Mouse (Mus musculus) granulocyte monocyte progenitor cell, adult 5-6 weeks (primary cell): Measurements from ENCODE around the gene Olfr959. TPM values are rescaled to one million over a fixed set of nuclear protein-coding genes. Genes with fewer than 3 reads are reported as not detected.

Experiments used
- ATAC-seq: replicated peaks from 2 replicates; pipeline ENCODE4 v1.8.0; 2016; ENCODE audit warnings: mild to moderate bottlenecking, moderate TSS enrichment, inconsistent platforms; ENCODE audit not compliant: poor library complexity, severe bottlenecking
- total RNA-seq, 2 experiments: library from RNA; stranded (forward) in 1 of 2; stranded (reverse) in 1 of 2; fragments of 200-712, 200-1000 nt in 1 of 2; fragments of >200 nt in 1 of 2; fragmentation: Nextera tagmentation in 1 of 2; gene quantifications; 2 replicates each; pipeline ENCODE4 v1.2.3; 2014 to 2017

Gene Olfr959
- total RNA-seq (2014; fragmentation: Nextera tagmentation) (not detected in 2 replicates), total RNA-seq (2017) (not detected in 2 replicates)

DNA sequence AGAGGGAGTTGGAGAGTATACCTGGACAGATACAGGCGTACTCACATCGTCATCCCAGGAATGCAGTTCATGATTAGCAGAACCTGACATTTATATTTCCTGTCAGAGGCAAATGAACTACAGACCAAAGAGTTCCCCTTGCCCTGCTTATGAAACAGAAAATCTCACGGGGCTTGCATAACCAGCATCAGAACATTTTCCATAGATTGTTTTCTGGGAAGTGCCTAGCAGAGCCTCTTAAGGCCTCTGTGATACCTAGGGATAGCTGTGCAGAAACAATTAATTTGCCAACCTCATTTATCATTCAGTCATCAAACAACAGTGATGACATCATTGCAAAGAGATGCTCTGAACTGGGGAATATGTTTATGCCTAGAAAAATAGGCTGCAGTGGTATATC lies at the start of gene Olfr959:
Gene Olfr959, minus strand, starts transcription at position 101 of the 400 bp plus-strand sequence.
- no peak for ATAC-seq

DNA sequence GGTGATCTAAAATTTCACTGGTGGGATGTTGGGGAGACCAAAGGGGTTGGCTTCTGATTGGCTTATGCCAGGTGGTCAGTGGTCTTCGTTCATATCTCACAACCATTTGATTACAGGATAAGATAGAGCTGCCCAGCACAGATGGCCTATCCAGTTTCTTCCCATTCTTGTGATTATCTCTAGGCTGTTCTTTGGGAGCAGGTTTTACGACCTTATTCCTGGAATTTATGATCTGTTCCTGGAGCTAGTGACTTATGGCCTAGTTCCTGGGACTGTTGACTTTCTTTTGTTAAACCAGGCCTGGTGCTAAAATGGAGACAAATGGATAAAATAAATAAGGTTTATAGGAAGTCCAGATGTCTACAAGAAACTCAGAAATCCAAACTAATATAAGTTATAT lies 49.3 kb upstream of the Olfr959 start:
- ATAC-seq, result no peak

DNA sequence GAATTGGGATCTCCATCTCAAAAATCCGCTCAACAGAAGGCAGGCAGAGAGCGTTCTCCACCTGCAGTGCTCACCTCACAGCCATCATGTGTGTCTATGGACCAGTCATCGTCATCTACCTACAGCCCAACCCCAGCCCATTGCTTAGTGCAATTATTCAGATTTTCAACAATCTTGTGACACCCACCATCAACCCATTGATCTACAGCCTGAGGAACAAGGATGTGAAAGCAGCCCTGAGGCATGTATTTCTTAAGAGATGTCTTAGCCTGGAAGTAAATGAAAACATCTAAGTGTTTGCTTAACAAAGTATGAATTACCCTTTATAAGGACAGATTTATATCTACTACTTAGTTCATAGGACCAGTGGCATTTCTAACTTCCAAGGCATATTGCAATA lies 48.4 kb upstream of the Olfr959 start:
- peak; percentile 56; the same call in 1 of the 2 replicates for ATAC-seq

DNA sequence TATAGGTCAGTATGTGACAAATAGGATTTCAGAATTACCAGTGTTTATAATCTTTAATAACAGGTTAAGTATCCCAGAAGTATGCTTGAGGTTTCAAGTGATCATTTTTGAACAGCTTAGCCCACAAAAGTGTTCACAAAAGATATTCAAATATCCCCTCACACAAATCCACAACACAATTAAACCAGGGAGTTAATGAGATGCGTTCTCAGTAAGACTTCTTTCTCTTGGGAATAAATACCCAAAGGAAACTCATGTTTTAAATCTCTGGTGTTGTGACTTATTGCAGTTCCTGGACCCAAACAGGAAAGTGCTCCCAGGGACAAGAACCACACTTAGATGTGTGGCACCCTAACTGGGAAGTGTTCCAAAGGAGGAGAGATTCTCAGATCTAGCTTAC lies 45.7 kb upstream of the Olfr959 start, which contains the start of gene Olfr960:
Gene Olfr960, plus strand, starts transcription at position 301 of the 400 bp plus-strand sequence.
- no peak for ATAC-seq

DNA sequence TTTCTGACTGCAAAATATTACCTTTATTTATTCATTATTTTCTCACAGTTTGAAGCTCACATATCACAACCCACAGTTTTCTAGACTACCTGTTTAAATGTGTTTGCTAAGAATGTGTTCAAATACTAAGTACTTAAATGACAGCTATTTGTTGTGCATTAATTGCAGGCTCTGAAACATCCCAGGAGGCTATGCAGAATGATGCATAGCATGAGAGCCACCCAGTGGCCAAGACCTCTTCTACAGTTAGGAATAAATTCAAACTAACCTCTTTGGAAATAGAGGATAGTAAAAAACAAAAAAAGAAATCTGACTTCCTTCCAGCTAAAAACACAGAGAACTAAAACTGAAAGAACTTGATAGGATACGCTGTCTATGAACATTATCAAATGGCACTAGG lies 36.6 kb upstream of the Olfr959 start:
- ATAC-seq, result no peak

DNA sequence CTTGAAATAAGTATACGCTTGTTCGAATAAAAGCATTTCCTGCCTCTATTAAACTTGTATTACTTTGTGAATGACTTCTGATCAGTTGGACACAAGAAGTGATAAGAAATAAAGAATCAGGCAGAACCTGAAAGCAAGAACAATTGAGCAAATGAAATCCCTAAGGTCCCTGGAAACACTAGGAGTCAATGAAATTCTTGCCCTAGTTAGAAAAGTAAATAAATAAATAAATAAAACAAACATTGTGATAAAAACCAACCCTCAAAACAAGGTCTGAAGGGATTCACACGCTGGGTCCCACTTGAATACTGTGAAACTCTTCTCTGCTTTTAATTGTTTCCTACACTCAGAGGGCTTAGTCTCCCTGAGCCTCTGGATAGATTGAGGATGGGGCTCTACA lies 35.0 kb upstream of the Olfr959 start, which contains the start of gene Olfr148:
Gene Olfr148, plus strand, starts transcription at position 301 of the 400 bp plus-strand sequence.
- no peak for ATAC-seq

DNA sequence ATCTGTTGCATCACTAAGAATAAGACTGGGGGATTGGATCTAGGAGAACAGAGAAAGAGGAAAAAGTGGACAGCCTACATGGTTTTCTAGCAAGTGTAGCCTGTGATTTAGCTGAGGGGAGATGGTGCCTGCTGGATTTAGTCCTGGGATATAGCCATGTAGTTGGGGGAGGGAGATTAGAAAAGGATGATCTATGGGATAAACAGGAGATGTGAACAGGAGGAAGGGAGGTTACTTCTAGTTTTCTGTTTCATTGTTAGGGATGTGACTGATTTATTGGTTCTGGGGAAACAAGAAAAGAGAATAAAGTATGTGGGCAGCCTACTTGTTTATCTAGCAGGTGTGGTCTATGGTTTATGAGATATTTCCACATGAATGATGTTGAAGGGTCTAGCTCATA lies 33.1 kb upstream of the Olfr959 start:
- ATAC-seq, result no peak

DNA sequence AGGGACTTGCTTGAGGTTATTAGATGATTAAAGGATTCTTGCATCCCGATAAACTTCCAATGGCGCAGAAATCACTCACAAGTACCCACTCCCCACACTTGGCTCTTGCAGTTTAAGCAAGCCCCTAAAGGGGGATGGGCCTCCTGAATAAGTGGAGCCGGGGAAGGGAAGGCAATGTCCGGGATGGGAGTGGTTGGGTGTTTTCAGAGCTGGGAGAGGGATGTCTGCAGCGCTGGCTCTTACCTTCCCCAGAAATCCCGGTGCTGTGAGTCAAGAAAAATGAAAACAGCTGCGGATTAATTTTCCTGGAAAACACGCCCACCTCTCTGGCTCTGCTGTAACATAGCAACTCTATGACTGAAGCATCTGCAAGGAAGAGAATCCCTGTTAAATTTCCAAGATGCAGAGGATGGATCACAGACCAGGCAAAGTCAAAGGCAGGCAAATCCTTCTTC lies 28.7 kb upstream of the Olfr959 start, which contains the start of gene AW551984:
Gene AW551984, minus strand, starts transcription at position 405 of the 455 bp plus-strand sequence.
- no peak for ATAC-seq

DNA sequence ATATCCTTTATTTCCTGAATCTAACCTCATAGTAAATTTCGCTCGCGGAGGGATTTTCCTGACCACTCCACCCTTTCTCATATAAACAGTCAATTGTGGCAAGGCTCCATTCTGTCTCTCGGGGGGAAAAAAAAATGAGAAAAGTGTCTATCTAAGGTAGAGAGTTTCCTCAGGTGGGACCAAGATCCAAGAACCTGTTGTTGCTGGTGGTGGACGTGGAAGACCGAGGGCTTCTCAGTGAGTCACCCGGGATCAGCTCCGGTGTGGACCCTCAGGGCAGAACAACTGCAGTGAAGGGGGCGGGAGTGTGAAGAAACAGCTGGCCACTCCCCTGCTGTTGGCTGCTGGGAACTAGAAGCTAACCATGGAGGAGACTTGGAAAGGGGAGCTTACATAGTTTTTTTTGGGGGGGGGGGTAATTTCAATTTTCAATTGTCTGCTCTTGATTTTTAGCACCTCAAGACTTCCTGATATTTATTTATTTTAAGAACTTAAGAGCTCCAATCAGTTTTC lies 28.0 kb upstream of the Olfr959 start:
- ATAC-seq, result 0 out of 2 replicates have a peak, but pooled peaks have one; percentile 35

DNA sequence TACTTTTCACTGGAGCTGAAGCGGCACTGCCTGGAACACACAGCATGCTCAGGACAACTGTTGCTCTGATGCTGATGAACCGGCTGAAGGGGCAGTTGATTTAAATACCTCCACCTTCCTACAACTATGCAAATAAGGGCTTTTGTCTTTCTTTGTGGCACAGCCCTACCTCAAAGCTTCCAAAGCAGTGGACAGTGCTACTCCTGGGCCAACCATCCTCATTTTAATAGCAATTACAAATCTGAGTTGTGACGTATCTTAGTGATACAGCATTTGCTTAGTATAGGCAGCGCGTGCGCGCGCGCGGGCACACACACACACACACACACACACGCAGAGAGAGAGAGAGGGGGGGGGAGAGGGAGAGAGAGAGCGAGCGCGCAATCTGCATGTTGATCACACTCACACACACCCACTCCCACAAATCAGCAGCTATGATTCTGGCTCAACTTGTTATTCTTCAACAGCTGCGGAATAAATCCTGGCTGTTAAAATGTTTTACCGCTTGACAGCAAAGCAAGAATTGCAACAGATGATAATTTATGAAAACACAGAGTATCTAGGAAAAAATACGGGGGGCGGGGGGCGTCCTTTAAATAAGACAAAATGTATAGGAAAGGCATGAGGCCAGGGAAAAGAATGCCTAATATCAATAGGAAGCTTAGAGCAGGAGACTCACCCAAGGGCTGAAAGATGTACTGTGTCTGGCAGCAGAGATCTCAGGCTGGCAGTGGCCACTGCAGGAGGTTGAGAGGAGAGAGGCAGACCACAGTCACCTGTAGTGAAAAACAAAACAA lies 27.4 kb upstream of the Olfr959 start:
- ATAC-seq, result no peak

DNA sequence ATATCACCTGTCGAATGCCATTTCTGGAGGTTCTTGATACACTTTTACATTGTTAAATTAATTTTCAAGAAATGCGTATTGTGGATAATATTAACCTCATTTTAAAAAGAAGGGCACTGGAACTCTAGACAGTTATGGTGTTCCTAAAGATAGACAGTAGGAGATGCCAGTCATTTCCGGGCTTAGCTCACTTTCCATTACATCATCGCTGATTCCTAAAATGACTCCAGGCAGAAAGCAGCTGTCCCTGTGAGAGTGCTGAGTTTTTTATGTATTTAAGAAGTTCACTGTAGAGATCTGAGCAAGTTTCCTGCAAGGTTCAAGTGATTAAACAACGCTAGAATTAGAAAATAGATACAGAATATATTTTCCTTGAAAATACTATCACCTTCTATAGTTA lies 1.7 kb upstream of the Olfr959 start:
- no peak for ATAC-seq

DNA sequence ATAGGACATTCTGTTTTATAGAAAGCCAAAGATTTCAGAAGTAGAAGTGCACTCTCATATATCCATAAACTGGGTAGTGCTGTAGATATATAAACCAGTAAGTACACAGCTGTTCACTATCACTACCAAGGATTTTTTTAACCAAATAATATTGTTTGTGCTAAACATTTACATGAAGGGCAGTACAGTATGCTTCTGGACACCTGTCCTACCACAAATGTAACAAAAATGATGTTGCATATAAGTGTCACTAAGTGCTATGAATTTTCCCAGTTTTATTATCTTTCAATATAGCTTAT lies 17.1 kb downstream of the Olfr959 start:
- no peak for ATAC-seq

DNA sequence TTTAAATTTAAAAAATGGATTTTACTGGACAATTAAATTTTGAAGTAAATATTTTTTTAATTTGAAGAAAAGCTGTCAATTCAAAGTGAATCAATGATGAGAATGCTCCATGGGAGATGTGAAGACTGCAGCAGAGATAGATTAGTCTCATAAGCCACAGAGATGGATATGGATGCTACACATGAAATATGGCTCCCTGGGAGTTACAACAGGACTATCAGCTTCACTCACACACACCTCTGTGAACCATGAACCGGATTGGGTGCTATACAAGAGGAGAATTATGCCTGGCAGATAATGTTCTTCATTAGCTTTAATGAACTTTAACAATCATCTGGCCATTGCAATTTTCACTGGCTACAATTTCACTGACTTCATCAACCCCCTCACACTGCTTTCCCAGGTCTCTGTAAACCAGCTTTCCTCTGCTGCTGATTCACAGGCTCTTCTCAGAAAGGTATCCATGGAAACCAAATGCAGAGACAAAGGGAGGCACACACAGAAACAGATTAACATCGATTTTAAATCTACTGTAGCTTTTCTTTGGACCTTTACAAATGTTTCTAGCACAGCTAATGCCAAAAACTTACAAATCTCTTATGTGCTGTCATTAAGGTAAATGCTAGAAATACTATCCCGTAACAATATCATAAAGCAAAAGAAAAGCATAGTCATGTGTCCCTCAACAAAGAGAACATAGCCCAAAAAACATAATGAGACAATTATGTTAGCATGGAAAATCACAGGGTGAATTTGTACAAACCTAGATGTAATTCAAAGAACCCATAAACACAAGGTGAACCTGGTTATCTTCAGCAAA lies 17.6 kb downstream of the Olfr959 start:
- ATAC-seq, result no peak

DNA sequence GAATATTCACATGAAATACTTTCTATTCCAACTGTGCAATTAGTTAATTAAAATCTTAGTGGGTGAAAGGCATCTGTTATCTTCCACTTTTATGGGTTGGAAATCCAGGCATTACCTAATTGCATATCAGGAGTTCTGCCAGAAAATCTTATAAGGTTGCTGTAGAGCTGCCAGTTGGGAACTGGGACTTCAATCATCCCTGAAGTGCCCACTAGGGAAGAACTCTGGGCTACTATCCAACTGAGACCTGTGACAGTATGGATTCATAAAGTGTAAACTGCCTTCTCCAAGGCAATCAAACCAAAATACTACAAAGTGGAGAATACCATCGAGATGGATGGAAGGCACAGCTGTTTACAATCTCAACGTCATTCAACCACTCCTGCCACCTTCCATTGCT lies 21.4 kb downstream of the Olfr959 start, which contains the start of gene Olfr958:
Gene Olfr958, minus strand, starts transcription at position 109 of the 400 bp plus-strand sequence.
- no peak for ATAC-seq

DNA sequence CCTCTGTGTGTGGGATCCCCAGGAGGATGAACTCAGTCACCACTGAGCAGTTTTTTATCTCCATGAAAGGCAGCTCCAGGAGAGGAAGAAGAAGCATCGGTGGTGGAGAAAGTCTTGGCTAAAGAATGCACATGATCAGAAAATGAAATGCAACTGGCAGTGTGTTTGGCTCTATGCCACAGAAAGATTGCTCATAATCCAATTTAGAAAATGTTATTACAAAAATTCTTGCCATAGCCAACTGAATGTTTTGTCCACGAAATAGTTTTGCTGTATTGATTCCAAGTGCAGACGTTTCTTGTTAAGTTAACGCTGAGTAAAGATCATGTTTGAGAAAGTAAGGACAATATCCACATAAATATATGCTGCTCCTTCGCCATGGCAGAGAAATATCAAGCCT lies 24.6 kb downstream of the Olfr959 start:
- no peak for ATAC-seq

DNA sequence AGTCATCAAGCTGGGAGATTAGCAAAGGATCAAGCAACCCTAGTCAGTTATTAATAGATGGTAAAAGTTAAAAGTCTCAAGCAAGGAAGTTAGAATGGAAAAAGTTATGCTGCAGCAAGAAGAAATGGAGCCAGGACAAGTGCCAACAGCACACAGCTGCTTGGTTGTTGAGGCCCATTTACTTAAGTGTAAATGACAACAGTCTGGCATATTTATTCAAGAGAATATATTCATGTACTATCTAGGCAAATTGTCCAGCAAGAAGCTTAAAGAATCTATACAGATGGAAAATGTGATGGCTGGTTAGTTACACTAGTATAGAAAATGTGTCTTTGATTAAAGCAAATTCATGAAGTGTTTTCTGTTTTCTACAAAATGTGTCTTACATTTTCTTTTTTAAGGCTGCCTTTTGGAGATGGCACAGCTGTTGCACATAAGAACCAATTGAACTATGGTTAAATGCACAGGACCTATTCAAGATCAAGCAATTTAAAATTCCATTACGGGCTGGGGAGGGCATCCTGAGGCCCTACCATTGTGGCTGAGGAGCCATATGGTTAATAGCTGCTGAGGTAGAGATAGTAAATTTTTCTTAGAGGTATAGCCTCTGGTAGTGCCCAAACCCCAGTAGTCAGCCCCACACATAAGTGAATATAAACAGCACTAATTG lies 51.6 kb downstream of the Olfr959 start:
- ATAC-seq, result no peak
